In the genomic region with DNA sequence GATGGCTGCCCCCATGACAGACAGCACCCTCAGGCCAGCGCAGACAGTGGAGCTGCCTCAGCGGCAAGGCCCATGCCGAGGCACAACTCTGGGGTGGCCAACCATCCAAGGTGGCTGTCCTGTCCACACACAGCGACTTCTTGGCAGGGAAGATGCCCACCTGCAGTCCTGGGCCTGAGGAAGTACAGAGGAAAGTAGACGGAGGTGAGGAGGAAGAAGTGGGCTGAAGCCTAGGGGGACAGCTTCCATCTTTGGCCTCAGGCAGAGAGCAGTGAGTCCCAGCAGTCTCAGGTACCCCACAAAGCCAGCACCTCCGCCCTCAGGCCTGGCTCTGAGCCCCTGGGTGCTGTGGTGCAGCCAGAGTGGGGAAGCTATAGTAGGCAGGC, we compare ENCODE assay signal across 10 mouse cellular contexts. TPM values are rescaled to one million over a fixed set of nuclear protein-coding genes. Genes with fewer than 3 reads are reported as not detected.
DNase-seq lines count a peak whose midpoint lies in the region; ATAC-seq lines count a peak whose summit lies in the region.
"Had no signal": no experiment of that assay in that cellular context is flagged by ENCODE, and none has a peak within 500 bp of the region (broad histone marks: within the 10 kb centered on the region; RNA-seq: fewer than 3 reads in every experiment).

No protein-coding gene starts in this region.

- peaks cover 28% of the 10 kb centered on the region for H3K4me1 ChIP-seq in kidney, embryonic 14.5 days (ENCODE audit: control insufficient read depth, insufficient read depth, low read length)
- H3K4me1 ChIP-seq in embryonic facial prominence, embryonic 10.5 days, result peaks cover 64% of the 10 kb centered on the region
- peaks cover 35% of the 10 kb centered on the region for H3K4me1 ChIP-seq in hindbrain, embryonic 14.5 days (replicated peaks; ENCODE audit: control insufficient read depth, insufficient read depth, low read length)
- peaks cover 30% of the 10 kb centered on the region for H3K4me1 ChIP-seq in midbrain, embryonic 16.5 days (ENCODE audit: control insufficient read depth, insufficient read depth, low read length)

- H3K4me3 ChIP-seq in kidney, embryonic 14.5 days (ENCODE audit: low read length), result no peak overlapping the region; the same call in 1 of the 2 replicates
- peak overlapping the region; percentile 79 for H3K4me3 ChIP-seq in embryonic facial prominence, embryonic 10.5 days
- peak overlapping the region; percentile 83 for H3K4me3 ChIP-seq in hindbrain, embryonic 14.5 days (replicated peaks; ENCODE audit: low read length)
- H3K4me3 ChIP-seq in midbrain, embryonic 16.5 days (ENCODE audit: low read depth, low read length), result peak overlapping the region; percentile 66

- H3K27ac ChIP-seq in kidney, embryonic 14.5 days (ENCODE audit: low read depth, low read length), result no peak overlapping the region
- peak overlapping the region; percentile 97 for H3K27ac ChIP-seq in embryonic facial prominence, embryonic 10.5 days (replicated peaks)
- 0 out of 2 replicates have a peak overlapping the region, but pooled peaks have one; percentile 93 for H3K27ac ChIP-seq in hindbrain, embryonic 14.5 days
- peak overlapping the region; percentile 92 for H3K27ac ChIP-seq in midbrain, embryonic 16.5 days (ENCODE audit: low read length)

- no peak overlapping the region for H3K9ac ChIP-seq in kidney, embryonic 14.5 days (ENCODE audit: low read depth, low read length)
- peak overlapping the region; percentile 98 for H3K9ac ChIP-seq in hindbrain, embryonic 14.5 days
- peak overlapping the region; percentile 97 for H3K9ac ChIP-seq in midbrain, embryonic 16.5 days (ENCODE audit: low read depth, low read length)

- H3K9me3 ChIP-seq in kidney, embryonic 14.5 days (ENCODE audit: control insufficient read depth, low read length), result 0 out of 2 replicates have a peak, but pooled peaks cover under 1% of the 10 kb centered on the region
- peaks cover 11% of the 10 kb centered on the region for H3K9me3 ChIP-seq in embryonic facial prominence, embryonic 10.5 days
- no peaks in the 10 kb centered on the region for H3K9me3 ChIP-seq in hindbrain, embryonic 14.5 days (ENCODE audit: control insufficient read depth, low read length)
- H3K9me3 ChIP-seq in midbrain, embryonic 16.5 days (replicated peaks; ENCODE audit: control insufficient read depth, low read length, poor library complexity, severe bottlenecking), result no peaks in the 10 kb centered on the region

- H3K4me2 ChIP-seq in kidney, embryonic 14.5 days (replicated peaks; ENCODE audit: low read depth, low read length), result peak overlapping the region; percentile 93
- peak overlapping the region; percentile 58 for H3K4me2 ChIP-seq in hindbrain, embryonic 14.5 days (replicated peaks)
- H3K4me2 ChIP-seq in midbrain, embryonic 16.5 days (ENCODE audit: low read length), result peak overlapping the region; percentile 87

- no peak for DNase-seq in kidney, adult 9 months
- no peak for DNase-seq in embryonic facial prominence, embryonic 10.5 days (ENCODE audit: low spot score)
- DNase-seq in hindbrain, embryonic 14.5 days (ENCODE audit: low spot score), result no peak
- DNase-seq in left cerebral cortex, postnatal 25 days (ENCODE audit: low spot score in 2 of 2), result no peak
- DNase-seq in kidney, adult 8-10 months, result no peak
- DNase-seq: adrenal gland, postnatal 14 days had no signal

- H3K36me3 ChIP-seq in kidney, embryonic 14.5 days (ENCODE audit: control insufficient read depth, insufficient read depth, low read length), result no peaks in the 10 kb centered on the region
- peaks cover 16% of the 10 kb centered on the region for H3K36me3 ChIP-seq in embryonic facial prominence, embryonic 10.5 days (replicated peaks)
- peaks cover 8% of the 10 kb centered on the region; the same call in 1 of the 2 replicates for H3K36me3 ChIP-seq in hindbrain, embryonic 14.5 days (replicated peaks; ENCODE audit: control insufficient read depth, insufficient read depth)
- no peaks in the 10 kb centered on the region; the same call in 1 of the 2 replicates for H3K36me3 ChIP-seq in midbrain, embryonic 16.5 days (ENCODE audit: control insufficient read depth, insufficient read depth, low read length)

- 92% methylated on average over 4 of the region's 6 CpGs for WGBS in kidney, embryonic 14.5 days
- 76% methylated on average over 6 of the region's 6 CpGs for WGBS in embryonic facial prominence, embryonic 10.5 days
- 68% methylated on average over 6 of the region's 6 CpGs for WGBS in hindbrain, embryonic 14.5 days
- WGBS in midbrain, embryonic 16.5 days, result 81% methylated on average over 6 of the region's 6 CpGs

- intact Hi-C loops in left cerebral cortex, postnatal 25 days (cut with DNase I), result no loop called here

- no peaks in the 10 kb centered on the region for H3K27me3 ChIP-seq in kidney, embryonic 14.5 days (ENCODE audit: control insufficient read depth, insufficient read depth, low read length)
- peaks cover 37% of the 10 kb centered on the region for H3K27me3 ChIP-seq in embryonic facial prominence, embryonic 10.5 days (replicated peaks; ENCODE audit: low read depth, poor library complexity, severe bottlenecking)
- no peaks in the 10 kb centered on the region for H3K27me3 ChIP-seq in hindbrain, embryonic 14.5 days (ENCODE audit: control insufficient read depth, insufficient read depth, low read length)
- no peaks in the 10 kb centered on the region for H3K27me3 ChIP-seq in midbrain, embryonic 16.5 days (ENCODE audit: control insufficient read depth, insufficient read depth, low read depth, low read length)

- ATAC-seq in kidney, embryonic 14.5 days (ENCODE audit: low FRiP score, low TSS enrichment), result no peak
- ATAC-seq in hindbrain, embryonic 14.5 days (ENCODE audit: low FRiP score), result no peak
- ATAC-seq in midbrain, embryonic 16.5 days, result no peak
- no peak; the same call in 1 of the 2 replicates for ATAC-seq in frontal cortex, adult (ENCODE audit: low TSS enrichment)

RNA-seq across cellular contexts. Expression of gene Enho, which starts 1.3 kb away (rescaled TPM):
- polyA plus RNA-seq in kidney, embryonic 14.5 days (2014; fragmentation: Nextera tagmentation; extraction: Ambion mirVana), result 23.2 and 23.5 TPM in 2 replicates
- polyA plus RNA-seq in embryonic facial prominence, embryonic 10.5 days (2016; fragmentation: Nextera tagmentation; extraction: Ambion mirVana), result 19.3 and 19.8 TPM in 2 replicates
- 127 and 130 TPM in 2 replicates for polyA plus RNA-seq in hindbrain, embryonic 14.5 days (2014; fragmentation: Nextera tagmentation; extraction: Ambion mirVana)
- polyA plus RNA-seq in midbrain, embryonic 16.5 days (2015; fragmentation: Nextera tagmentation; extraction: Ambion mirVana), result 103 and 120 TPM in 2 replicates
- 10 to 100 TPM; 54.4 to 63.0 TPM for total RNA-seq in left cerebral cortex, postnatal 25 days (2021)

RNA-seq across cellular contexts. Expression of gene Cntfr, which starts 58.1 kb away (rescaled TPM):
- 16.6 and 31.5 TPM in 2 replicates for polyA plus RNA-seq in kidney, embryonic 14.5 days (2014; fragmentation: Nextera tagmentation; extraction: Ambion mirVana)
- polyA plus RNA-seq in embryonic facial prominence, embryonic 10.5 days (2016; fragmentation: Nextera tagmentation; extraction: Ambion mirVana), result 8.6 and 11.1 TPM in 2 replicates
- 19.2 and 21.8 TPM in 2 replicates for polyA plus RNA-seq in hindbrain, embryonic 14.5 days (2014; fragmentation: Nextera tagmentation; extraction: Ambion mirVana)
- polyA plus RNA-seq in midbrain, embryonic 16.5 days (2015; fragmentation: Nextera tagmentation; extraction: Ambion mirVana), result 28.1 and 28.3 TPM in 2 replicates
- 100 to 1,000 TPM in 1 of 2 experiments, 10 to 100 TPM in 1; 98.9 to 109 TPM for total RNA-seq in left cerebral cortex, postnatal 25 days (2021)
- total RNA-seq: CH12.LX had no signal
